Mouse (Mus musculus) hindbrain, embryonic 13.5 days (tissue): ENCODE measurements around the gene Plxna2. TPM values are rescaled to one million over a fixed set of nuclear protein-coding genes. Genes with fewer than 3 reads are reported as not detected.

Experiments
- ATAC-seq: fragments of 200-750 bp; cut with Nextera tagmentation; 2 replicates; pipeline ENCODE4 v1.8.0; 2017; ENCODE audit warnings: moderate TSS enrichment; ENCODE audit not compliant: low FRiP score
- H3K27ac ChIP-seq: fragments of 300-500 bp; sonication (generic); 2 replicates; pipeline ENCODE4 v1.5.1; 2015; ENCODE audit warnings: inconsistent platforms, mild to moderate bottlenecking, moderate library complexity
- H3K27me3 ChIP-seq: fragments of 300-500 bp; sonication (generic); 2 replicates; pipeline ENCODE4 v1.6.1; 2015; ENCODE audit warnings: mild to moderate bottlenecking, inconsistent platforms
- H3K36me3 ChIP-seq: fragments of 300-500 bp; sonication (generic); 2 replicates; pipeline ENCODE4 v1.6.1; 2015; ENCODE audit warnings: mild to moderate bottlenecking, inconsistent platforms
- H3K4me1 ChIP-seq: fragments of 300-500 bp; sonication (generic); replicated peaks from 2 replicates; pipeline ENCODE4 v1.6.1; 2015; ENCODE audit warnings: inconsistent platforms
- H3K4me2 ChIP-seq: fragments of 300-500 bp; sonication (generic); 2 replicates; pipeline ENCODE4 v1.6.1; 2015; ENCODE audit warnings: inconsistent platforms, mild to moderate bottlenecking, moderate library complexity
- H3K4me3 ChIP-seq: fragments of 300-500 bp; sonication (generic); 2 replicates; pipeline ENCODE4 v1.5.1; 2015; ENCODE audit warnings: mild to moderate bottlenecking, inconsistent platforms
- H3K9ac ChIP-seq: fragments of 300-500 bp; sonication (generic); 2 replicates; pipeline ENCODE4 v1.6.1; 2015; ENCODE audit warnings: mild to moderate bottlenecking, inconsistent platforms
- H3K9me3 ChIP-seq: fragments of 300-500 bp; sonication (generic); 2 replicates; pipeline ENCODE4 v1.6.1; 2016; ENCODE audit warnings: inconsistent platforms
- WGBS: fragments of 180-500 bp; shearing (Covaris S2); methylation state at CpG from one replicate; pipeline ENCODE4 v1.1.7; 2015; 5-methylcytosine and 5-hydroxymethylcytosine counted together
- polyA plus RNA-seq: library from polyadenylated mRNA; unstranded; fragments of >200 nt; fragmentation: Nextera tagmentation; extraction: Ambion mirVana; gene quantifications from 2 replicates; pipeline ENCODE4 v1.2.1, GENCODE M21; 2015

Plxna2 gene
- polyA plus RNA-seq, 1 experiment from 2014 or later = 36.5 TPM

GRCm38 (mm10) chr1:194742901-194743422 lies 124.9 kb downstream of the Plxna2 start:
- Histone ChIP-seq H3K36me3 (peaks cover 10% of the 10 kb centered on the region; the same call in 1 of the 2 replicates), H3K4me2 (no peak overlapping the region), H3K9me3 (no peaks in the 10 kb centered on the region), H3K27ac (peak overlapping the region; percentile 50), H3K4me3 (no peak overlapping the region), H3K9ac (no peak overlapping the region), H3K4me1 (peaks cover 58% of the 10 kb centered on the region), H3K27me3 (no peaks in the 10 kb centered on the region)
- WGBS = 30% methylated on average over 2 of the region's 2 CpGs
- ATAC-seq = no peak

GRCm38 (mm10) chr1:194745177-194745934 lies 127.3 kb downstream of the Plxna2 start:
- peak overlapping the region; percentile 73 for H3K27ac ChIP-seq
- no peak overlapping the region for H3K9ac ChIP-seq
- peaks cover 13% of the 10 kb centered on the region; the same call in 1 of the 2 replicates for H3K36me3 ChIP-seq
- no peak overlapping the region for H3K4me2 ChIP-seq
- H3K9me3 ChIP-seq = no peaks in the 10 kb centered on the region
- peaks cover 44% of the 10 kb centered on the region for H3K4me1 ChIP-seq
- no peak for ATAC-seq
- WGBS = 78% methylated on average over 2 of the region's 2 CpGs
- no peak overlapping the region for H3K4me3 ChIP-seq
- no peaks in the 10 kb centered on the region for H3K27me3 ChIP-seq

GRCm38 (mm10) chr1:194746332-194747249 lies 128.6 kb downstream of the Plxna2 start:
- Histone ChIP-seq H3K36me3 (peaks cover 23% of the 10 kb centered on the region), H3K4me3 (no peak overlapping the region), H3K4me2 (no peak overlapping the region), H3K27ac (peak overlapping the region; percentile 73), H3K27me3 (no peaks in the 10 kb centered on the region), H3K9ac (no peak overlapping the region), H3K9me3 (no peaks in the 10 kb centered on the region), H3K4me1 (peaks cover 44% of the 10 kb centered on the region)
- WGBS = 19% methylated on average over 6 of the region's 6 CpGs
- peak; percentile 92 for ATAC-seq

- Histone ChIP-seq H3K36me3 (peaks cover 30% of the 10 kb centered on the region), H3K4me1 (peaks cover 44% of the 10 kb centered on the region), H3K27me3 (no peaks in the 10 kb centered on the region), H3K9ac (no peak overlapping the region), H3K27ac (0 out of 2 replicates have a peak overlapping the region, but pooled peaks have one; percentile 73), H3K4me2 (no peak overlapping the region), H3K4me3 (no peak overlapping the region), H3K9me3 (no peaks in the 10 kb centered on the region)
- no peak for ATAC-seq
These were observed 129.2 kb downstream of the Plxna2 start for GRCm38 (mm10) chr1:194747258-194747657.

GRCm38 (mm10) chr1:194753168-194753567 lies 135.2 kb downstream of the Plxna2 start:
- Histone ChIP-seq H3K4me2 (no peak overlapping the region), H3K9me3 (no peaks in the 10 kb centered on the region), H3K27ac (no peak overlapping the region), H3K27me3 (no peaks in the 10 kb centered on the region), H3K4me1 (peaks cover 8% of the 10 kb centered on the region; the same call in 1 of the 2 replicates), H3K36me3 (peaks cover 59% of the 10 kb centered on the region), H3K4me3 (no peak overlapping the region), H3K9ac (no peak overlapping the region)
- whole genome bisulfite sequencing = 50% methylated on average over 2 of the region's 2 CpGs
- ATAC-seq = no peak

GRCm38 (mm10) chr1:194756001-194756400 lies 138.0 kb downstream of the Plxna2 start:
- Histone ChIP-seq H3K36me3 (peaks cover 78% of the 10 kb centered on the region), H3K9ac (no peak overlapping the region), H3K4me2 (no peak overlapping the region), H3K27me3 (no peaks in the 10 kb centered on the region), H3K9me3 (no peaks in the 10 kb centered on the region), H3K27ac (peak overlapping the region; percentile 52; the same call in 1 of the 2 replicates), H3K4me3 (no peak overlapping the region), H3K4me1 (peaks cover 6% of the 10 kb centered on the region; the same call in 1 of the 2 replicates)
- ATAC-seq = no peak

- Histone ChIP-seq H3K4me2 (no peak overlapping the region), H3K4me3 (no peak overlapping the region), H3K27me3 (no peaks in the 10 kb centered on the region), H3K36me3 (peaks cover 74% of the 10 kb centered on the region), H3K4me1 (peaks cover 6% of the 10 kb centered on the region; the same call in 1 of the 2 replicates), H3K9me3 (no peaks in the 10 kb centered on the region), H3K9ac (no peak overlapping the region), H3K27ac (no peak overlapping the region)
- 71% methylated on average over 2 of the region's 2 CpGs for WGBS
- no peak for ATAC-seq
These were observed 138.4 kb downstream of the Plxna2 start for GRCm38 (mm10) chr1:194756409-194756808.

- ATAC-seq = no peak
- peaks cover 6% of the 10 kb centered on the region; the same call in 1 of the 2 replicates for H3K4me1 ChIP-seq
- 51% methylated on average over 3 of the region's 3 CpGs for WGBS
- H3K27ac ChIP-seq = no peak overlapping the region
- H3K9ac ChIP-seq = no peak overlapping the region
- H3K27me3 ChIP-seq = no peaks in the 10 kb centered on the region
- no peaks in the 10 kb centered on the region for H3K9me3 ChIP-seq
- peaks cover 73% of the 10 kb centered on the region for H3K36me3 ChIP-seq
- H3K4me2 ChIP-seq = no peak overlapping the region
- H3K4me3 ChIP-seq = no peak overlapping the region
These were observed 138.8 kb downstream of the Plxna2 start for GRCm38 (mm10) chr1:194756863-194757262.

DNA sequence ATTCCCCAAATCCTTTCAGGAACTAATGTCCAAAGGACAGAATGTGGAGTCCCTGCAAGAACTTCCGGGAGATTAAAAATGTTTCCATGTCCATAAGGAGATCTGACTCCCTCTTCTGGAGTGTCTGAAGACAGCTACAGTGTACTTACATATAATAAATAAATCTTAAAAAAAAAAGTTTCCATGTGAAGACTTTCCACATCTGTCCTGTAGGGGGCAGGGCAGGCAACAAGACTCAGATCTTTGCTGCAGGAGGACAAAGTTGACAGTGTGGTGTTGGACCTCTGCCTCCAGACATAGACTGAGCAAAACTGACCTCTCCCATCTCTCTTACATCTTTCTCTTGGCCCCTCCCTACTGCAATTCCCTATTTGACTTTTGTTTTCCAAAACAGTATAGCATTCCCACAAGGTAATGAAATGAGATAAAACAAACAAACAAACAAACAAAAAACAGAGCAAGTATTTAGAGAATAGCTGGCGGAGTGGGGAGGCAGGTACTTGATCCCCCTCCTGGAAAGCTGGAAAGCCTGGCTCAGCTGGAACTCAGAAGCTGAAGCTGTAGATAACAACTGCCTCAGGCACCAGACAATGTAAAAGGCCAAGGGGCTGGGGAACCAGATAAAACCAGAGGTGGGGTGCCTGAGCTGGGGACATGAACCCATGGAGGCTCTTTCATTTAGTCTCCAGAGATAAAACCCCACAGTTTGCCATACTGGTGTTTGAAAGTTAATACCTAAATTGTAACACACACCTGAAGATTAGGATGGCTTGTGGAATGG lies 143.6 kb downstream of the Plxna2 start:
- Histone ChIP-seq H3K27ac (no peak overlapping the region), H3K36me3 (peaks cover 88% of the 10 kb centered on the region), H3K27me3 (no peaks in the 10 kb centered on the region), H3K9ac (no peak overlapping the region), H3K4me2 (no peak overlapping the region), H3K4me1 (no peaks in the 10 kb centered on the region), H3K9me3 (no peaks in the 10 kb centered on the region), H3K4me3 (no peak overlapping the region)
- WGBS = 88% methylated on average over 2 of the region's 2 CpGs
- no peak for ATAC-seq

DNA sequence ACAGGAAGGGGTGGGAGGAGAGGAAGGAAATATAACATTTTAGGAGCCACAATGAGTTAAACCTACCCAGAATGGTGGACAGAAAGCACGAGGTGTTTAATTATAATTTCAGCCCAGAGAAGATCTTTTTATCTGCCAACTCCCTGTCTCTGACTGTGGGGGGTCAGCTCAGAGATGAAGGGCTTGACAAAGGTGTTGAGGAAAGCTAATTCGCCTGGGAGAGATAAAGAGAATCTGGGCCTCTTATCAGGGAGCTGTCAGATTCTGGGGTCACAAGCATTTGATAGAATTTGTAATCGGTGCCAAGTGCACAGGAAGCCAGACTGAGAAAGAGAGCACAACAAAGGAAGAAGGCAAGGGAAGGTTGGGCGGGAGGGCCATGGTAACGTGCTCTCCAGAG lies 144.9 kb downstream of the Plxna2 start:
- 73% methylated on average over 5 of the region's 5 CpGs for whole genome bisulfite sequencing
- ATAC-seq = no peak
- H3K36me3 ChIP-seq = peaks cover 87% of the 10 kb centered on the region

GRCm38 (mm10) chr1:194764951-194765350 lies 146.9 kb downstream of the Plxna2 start:
- H3K27ac ChIP-seq = no peak overlapping the region
- no peak overlapping the region for H3K4me3 ChIP-seq
- peaks cover 4% of the 10 kb centered on the region; the same call in 1 of the 2 replicates for H3K4me1 ChIP-seq
- ATAC-seq = no peak
- no peak overlapping the region for H3K4me2 ChIP-seq
- H3K27me3 ChIP-seq = no peaks in the 10 kb centered on the region
- H3K9me3 ChIP-seq = no peaks in the 10 kb centered on the region
- H3K9ac ChIP-seq = no peak overlapping the region
- H3K36me3 ChIP-seq = peaks cover 77% of the 10 kb centered on the region

More for the DNA sequence above, 144.9 kb downstream of the Plxna2 start:
- H3K4me1 ChIP-seq = no peaks in the 10 kb centered on the region
- H3K9me3 ChIP-seq = no peaks in the 10 kb centered on the region
- H3K4me3 ChIP-seq = no peak overlapping the region
- H3K4me2 ChIP-seq = no peak overlapping the region
- no peak overlapping the region for H3K27ac ChIP-seq
- no peak overlapping the region for H3K9ac ChIP-seq
- H3K27me3 ChIP-seq = no peaks in the 10 kb centered on the region
